Mouse (Mus musculus) erythroblast, adult 5-6 weeks (primary cell): ENCODE data around the gene Pick1. TPM values are rescaled to one million over a fixed set of nuclear protein-coding genes. Genes with fewer than 3 reads are reported as not detected.

Experiments used
- total RNA-seq, 2 experiments: library from RNA; stranded (forward) in 1 of 2; stranded (reverse) in 1 of 2; fragments of 150-400 nt in 1 of 2; fragments of 200-764, 138-1000 nt in 1 of 2; gene quantifications; 2 replicates each; pipeline versions ENCODE4 v1.2.3 to v1.2.4; 2015 to 2017; ENCODE audit warnings: low replicate concordance in 2 of 2

Pick1 gene
- total RNA-seq, 2 experiments from 2014 or later, result 1.3 TPM

Other genes starting within 250 kb of the Pick1 start
- 6.5 and 8.6 TPM in 2 replicates for gene H1f0, start 200.7 kb upstream of the Pick1 start, total RNA-seq (2015; ENCODE audit: low replicate concordance)
- 8.2 and 20.5 TPM in 2 replicates for gene H1f0, start 200.7 kb upstream of the Pick1 start, total RNA-seq (2017; ENCODE audit: low replicate concordance)
- not detected in 2 replicates for gene Galr3, start 187.3 kb upstream of the Pick1 start, total RNA-seq (2015; ENCODE audit: low replicate concordance)
- gene Galr3, start 187.3 kb upstream of the Pick1 start, total RNA-seq (2017; ENCODE audit: low replicate concordance), result not detected in 2 replicates
- gene Ankrd54, start 166.3 kb upstream of the Pick1 start, total RNA-seq (2015; ENCODE audit: low replicate concordance), result 12.3 and 20.0 TPM in 2 replicates
- 7.5 and 11.4 TPM in 2 replicates for gene Ankrd54, start 166.3 kb upstream of the Pick1 start, total RNA-seq (2017; ENCODE audit: low replicate concordance)
- gene Eif3l, start 154.0 kb upstream of the Pick1 start, total RNA-seq (2015; ENCODE audit: low replicate concordance), result 29.4 and 47.6 TPM in 2 replicates
- gene Eif3l, start 154.0 kb upstream of the Pick1 start, total RNA-seq (2017; ENCODE audit: low replicate concordance), result 51.3 and 56.2 TPM in 2 replicates
- gene Micall1, start 120.3 kb upstream of the Pick1 start, total RNA-seq (2015; ENCODE audit: low replicate concordance), result 0.77 and 1.9 TPM in 2 replicates
- 0.68 and 0.98 TPM in 2 replicates for gene Micall1, start 120.3 kb upstream of the Pick1 start, total RNA-seq (2017; ENCODE audit: low replicate concordance)
- gene Polr2f, start 88.2 kb upstream of the Pick1 start, total RNA-seq (2015; ENCODE audit: low replicate concordance), result 16.1 and 20.7 TPM in 2 replicates
- gene Polr2f, start 88.2 kb upstream of the Pick1 start, total RNA-seq (2017; ENCODE audit: low replicate concordance), result 10.8 and 13.9 TPM in 2 replicates
- not detected in 2 replicates for gene 1700088E04Rik, start 87.9 kb upstream of the Pick1 start, total RNA-seq (2015; ENCODE audit: low replicate concordance)
- gene 1700088E04Rik, start 87.9 kb upstream of the Pick1 start, total RNA-seq (2017; ENCODE audit: low replicate concordance), result not detected in 2 replicates
- not detected in 2 replicates for gene Sox10, start 63.9 kb upstream of the Pick1 start, total RNA-seq (2015; ENCODE audit: low replicate concordance)
- gene Sox10, start 63.9 kb upstream of the Pick1 start, total RNA-seq (2017; ENCODE audit: low replicate concordance), result not detected in 2 replicates
- gene Gm49486, start 218 bp downstream of the Pick1 start, total RNA-seq (2015; ENCODE audit: low replicate concordance), result not detected in 2 replicates
- not detected in 2 replicates for gene Gm49486, start 218 bp downstream of the Pick1 start, total RNA-seq (2017; ENCODE audit: low replicate concordance)
- gene Slc16a8, start 25.6 kb downstream of the Pick1 start, total RNA-seq (2015; ENCODE audit: low replicate concordance), result not detected in 2 replicates
- not detected in 2 replicates for gene Slc16a8, start 25.6 kb downstream of the Pick1 start, total RNA-seq (2017; ENCODE audit: low replicate concordance)
- gene Baiap2l2, start 56.4 kb downstream of the Pick1 start, total RNA-seq (2015; ENCODE audit: low replicate concordance), result not detected in 2 replicates
- gene Baiap2l2, start 56.4 kb downstream of the Pick1 start, total RNA-seq (2017; ENCODE audit: low replicate concordance), result not detected in 2 replicates
- gene Pla2g6, start 99.2 kb downstream of the Pick1 start, total RNA-seq (2015; ENCODE audit: low replicate concordance), result 1.9 and 4.6 TPM in 2 replicates
- gene Pla2g6, start 99.2 kb downstream of the Pick1 start, total RNA-seq (2017; ENCODE audit: low replicate concordance), result 4.0 and 4.9 TPM in 2 replicates
- gene Maff, start 117.4 kb downstream of the Pick1 start, total RNA-seq (2015; ENCODE audit: low replicate concordance), result not detected in 2 replicates
- not detected in 2 replicates for gene Maff, start 117.4 kb downstream of the Pick1 start, total RNA-seq (2017; ENCODE audit: low replicate concordance)
- gene Tmem184b, start 174.4 kb downstream of the Pick1 start, total RNA-seq (2015; ENCODE audit: low replicate concordance), result 4.8 and 5.2 TPM in 2 replicates
- 2.6 and 9.4 TPM in 2 replicates for gene Tmem184b, start 174.4 kb downstream of the Pick1 start, total RNA-seq (2017; ENCODE audit: low replicate concordance)
- gene Csnk1e, start 226.4 kb downstream of the Pick1 start, total RNA-seq (2015; ENCODE audit: low replicate concordance), result 13.2 and 14.6 TPM in 2 replicates
- 3.9 and 16.3 TPM in 2 replicates for gene Csnk1e, start 226.4 kb downstream of the Pick1 start, total RNA-seq (2017; ENCODE audit: low replicate concordance)